Mouse (Mus musculus): ENCODE results near the gene Cd200. TPM values are rescaled to one million over a fixed set of nuclear protein-coding genes. Genes with fewer than 3 reads are reported as not detected.
"Not testable (repeated sequence)": the region's sequence is repeated elsewhere in the genome, so short reads cannot be mapped to it uniquely, and the experiment has no call there.

Cd200 gene
- 0.53 and 0.79 TPM in 2 replicates for polyA plus RNA-seq (2016; fragmentation: Nextera tagmentation; extraction: Ambion mirVana)

DNA sequence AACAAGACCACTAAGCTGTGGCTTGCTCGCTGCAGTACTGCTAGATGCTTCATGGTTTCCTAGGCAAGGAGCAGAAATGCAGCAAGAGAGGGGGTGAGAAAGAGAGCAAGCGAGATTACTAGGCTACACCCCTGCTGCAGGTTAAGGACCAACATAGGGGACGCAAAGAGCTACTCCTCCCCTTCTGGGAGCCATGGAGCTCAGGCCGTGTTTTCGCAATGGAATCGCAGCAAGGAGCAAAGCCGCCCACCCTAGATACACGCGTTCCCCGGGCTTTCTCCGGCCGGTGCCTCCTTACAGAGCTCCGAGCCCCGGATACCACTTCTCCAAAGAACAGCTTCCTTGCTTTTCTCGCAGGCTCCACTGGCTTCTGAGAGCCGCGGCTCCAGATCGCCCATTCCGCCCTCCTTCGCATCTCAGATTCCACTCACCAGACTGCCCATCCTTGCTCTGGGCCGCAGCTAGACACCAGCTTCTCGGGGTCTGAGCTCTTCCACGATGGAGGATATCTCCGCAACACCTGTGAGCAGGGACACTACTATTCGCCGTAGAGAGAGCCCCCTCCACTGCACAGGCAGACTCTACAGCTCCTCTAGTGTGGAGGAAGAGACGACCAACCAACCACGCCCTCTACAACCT is at the start of gene Cd200:
Gene Cd200 (minus strand): TSS at position 629 of the 639 bp plus-strand sequence.
- Histone ChIP-seq H3K9ac (0 out of 2 replicates have a peak within 1 kb of the TSS, but pooled peaks have one; percentile 22), H3K27ac (no peak within 1 kb of the TSS)
- WGBS (ENCODE audit: insufficient replicate concordance), result 2% methylated on average over 28 of the region's 28 CpGs

DNA sequence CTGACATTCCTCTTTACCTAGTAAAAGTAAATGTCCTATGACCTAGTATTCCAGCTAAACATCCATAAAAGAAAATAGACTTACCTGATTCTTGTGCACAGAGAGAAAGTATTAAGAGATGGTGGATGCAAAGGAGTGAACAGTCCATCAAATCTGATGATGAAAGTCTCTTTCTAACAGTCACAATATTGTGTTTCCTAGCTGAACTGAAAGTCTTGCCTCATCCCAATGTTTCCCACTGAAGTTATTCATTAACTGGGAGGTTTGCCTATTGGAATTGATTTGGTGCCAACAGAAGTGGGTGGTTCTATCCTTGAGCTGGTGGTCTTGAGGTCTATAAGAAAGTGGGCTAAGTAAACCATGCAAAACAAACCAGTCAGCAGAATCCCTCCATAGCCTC is 45.9 kb upstream of the Cd200 start:
- Histone ChIP-seq H3K36me3 (no peaks in the 10 kb centered on the region), H3K9ac (no peak overlapping the region), H3K9me3 (replicated peaks) (no peaks in the 10 kb centered on the region), H3K4me2 (no peak overlapping the region), H3K4me1 (no peaks in the 10 kb centered on the region), H3K27me3 (replicated peaks) (no peaks in the 10 kb centered on the region), H3K27ac (no peak overlapping the region), H3K4me3 (no peak overlapping the region)
- ATAC-seq, result no peak

More for the DNA sequence above, at the start of gene Cd200:
- ATAC-seq, result no peak
- peaks cover 19% of the 10 kb centered on the region; the same call in 1 of the 2 replicates for H3K27me3 ChIP-seq (replicated peaks)
- H3K4me3 ChIP-seq, result peak within 1 kb of the TSS; percentile 49
- no peaks in the 10 kb centered on the region for H3K9me3 ChIP-seq (replicated peaks)
- no peaks in the 10 kb centered on the region for H3K36me3 ChIP-seq
- H3K4me2 ChIP-seq, result peak within 1 kb of the TSS; percentile 66
- no peaks in the 10 kb centered on the region for H3K4me1 ChIP-seq

DNA sequence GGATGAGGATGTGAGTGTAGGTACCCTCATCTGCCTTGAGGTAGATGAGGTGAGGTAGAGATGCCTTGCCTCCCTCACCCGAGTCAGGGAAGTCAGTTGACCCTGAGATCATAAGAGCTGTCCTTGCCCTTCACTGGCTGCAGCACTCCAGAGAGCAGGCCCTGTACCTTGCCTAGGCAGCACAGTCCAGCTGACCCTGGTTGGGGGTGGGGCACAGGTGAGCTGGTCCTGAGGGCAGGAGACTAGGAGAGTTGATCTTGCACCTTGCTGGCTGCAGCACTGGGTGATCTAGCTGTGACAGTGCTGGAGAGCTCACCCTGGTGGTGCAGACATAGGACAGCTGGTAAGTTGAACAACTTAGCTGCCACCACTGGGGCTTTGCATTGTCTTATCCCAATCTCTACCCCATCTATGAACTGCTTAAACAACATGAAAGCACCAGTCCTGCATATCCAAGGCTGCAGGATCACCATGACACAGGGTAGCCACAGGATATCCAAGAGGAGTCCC is 28.4 kb upstream of the Cd200 start:
- Histone ChIP-seq H3K4me2 (no peak overlapping the region), H3K27me3 (replicated peaks) (no peaks in the 10 kb centered on the region), H3K4me3 (no peak overlapping the region), H3K4me1 (no peaks in the 10 kb centered on the region), H3K27ac (no peak overlapping the region), H3K36me3 (no peaks in the 10 kb centered on the region), H3K9me3 (replicated peaks) (no peaks in the 10 kb centered on the region), H3K9ac (no peak overlapping the region)
- WGBS (ENCODE audit: insufficient replicate concordance), result 56% methylated on average over 1 of the region's 1 CpGs
- ATAC-seq, result no peak

DNA sequence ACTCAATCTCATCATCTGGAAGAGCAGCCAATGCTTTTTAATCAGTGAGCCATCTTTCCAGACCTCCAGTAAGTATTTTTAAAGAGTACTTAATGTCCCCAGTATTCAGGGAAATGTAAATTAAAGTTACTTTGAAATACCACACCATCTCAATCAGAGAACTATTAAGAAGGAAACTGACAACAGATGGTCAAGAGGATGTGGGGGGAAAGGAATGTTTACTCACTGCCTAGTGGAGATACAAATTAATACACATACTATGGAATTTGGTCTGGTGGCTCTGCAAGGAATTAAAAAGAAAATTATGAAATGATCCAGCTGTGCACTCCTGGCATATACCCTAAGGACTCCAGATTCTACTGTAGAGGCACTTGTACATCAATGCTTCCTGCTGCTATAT is 26.7 kb upstream of the Cd200 start:
- Histone ChIP-seq H3K9ac (no peak overlapping the region), H3K4me1 (no peaks in the 10 kb centered on the region), H3K4me3 (no peak overlapping the region), H3K9me3 (replicated peaks) (no peaks in the 10 kb centered on the region), H3K27ac (no peak overlapping the region), H3K4me2 (no peak overlapping the region), H3K36me3 (no peaks in the 10 kb centered on the region), H3K27me3 (replicated peaks) (no peaks in the 10 kb centered on the region)
- no peak for ATAC-seq

DNA sequence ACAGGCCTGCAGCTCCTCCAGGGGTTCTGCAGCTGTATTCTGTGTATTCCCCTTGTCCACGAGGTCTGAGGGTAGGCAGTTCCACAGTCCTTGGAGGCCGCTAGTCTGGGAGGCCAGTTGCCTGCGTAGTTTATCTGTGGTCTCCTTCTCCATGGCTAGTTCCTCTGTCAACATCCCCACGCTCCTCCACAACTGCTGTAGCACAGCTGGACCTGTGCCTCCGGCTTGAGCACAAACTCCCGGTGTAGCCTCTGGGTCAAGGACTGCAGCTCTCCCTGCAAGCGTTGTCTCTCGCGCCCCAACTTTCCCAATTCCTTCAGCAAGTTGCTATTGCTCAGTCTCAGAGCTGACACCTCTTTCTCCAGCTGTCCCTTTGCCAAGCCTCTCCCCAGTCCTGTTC is 18.8 kb upstream of the Cd200 start:
- Histone ChIP-seq H3K27ac (no peak overlapping the region), H3K9ac (no peak overlapping the region), H3K4me3 (no peak overlapping the region), H3K4me2 (no peak overlapping the region), H3K4me1 (no peaks in the 10 kb centered on the region), H3K36me3 (no peaks in the 10 kb centered on the region), H3K9me3 (replicated peaks) (no peaks in the 10 kb centered on the region), H3K27me3 (replicated peaks) (0 out of 2 replicates have a peak, but pooled peaks cover 4% of the 10 kb centered on the region)
- ATAC-seq, result no peak
- 75% methylated on average over 9 of the region's 9 CpGs for WGBS (ENCODE audit: insufficient replicate concordance)

DNA sequence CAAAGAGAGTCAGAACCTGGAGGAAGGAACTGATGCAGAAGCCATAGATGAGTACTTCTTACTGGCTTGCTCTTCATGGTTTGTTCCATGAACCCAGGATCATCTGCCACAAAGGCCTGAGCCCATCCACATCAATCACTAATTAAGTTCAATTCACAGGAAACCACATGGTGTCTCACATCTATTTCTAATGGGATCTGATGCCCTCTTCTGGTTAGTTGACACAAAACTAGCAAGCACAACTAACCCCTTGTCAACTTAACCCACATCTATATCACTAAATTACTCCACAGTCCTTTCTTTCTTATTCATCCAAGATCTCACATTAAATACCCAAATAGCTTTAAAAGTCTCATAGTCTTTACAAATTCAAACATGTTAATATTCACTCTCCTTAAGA is 4.6 kb upstream of the Cd200 start:
- Histone ChIP-seq H3K4me2 (no peak overlapping the region), H3K4me3 (no peak overlapping the region), H3K27ac (no peak overlapping the region), H3K27me3 (replicated peaks) (peaks cover 9% of the 10 kb centered on the region; the same call in 1 of the 2 replicates), H3K36me3 (no peaks in the 10 kb centered on the region), H3K9me3 (replicated peaks) (no peaks in the 10 kb centered on the region), H3K4me1 (no peaks in the 10 kb centered on the region), H3K9ac (no peak overlapping the region)
- no peak for ATAC-seq

DNA sequence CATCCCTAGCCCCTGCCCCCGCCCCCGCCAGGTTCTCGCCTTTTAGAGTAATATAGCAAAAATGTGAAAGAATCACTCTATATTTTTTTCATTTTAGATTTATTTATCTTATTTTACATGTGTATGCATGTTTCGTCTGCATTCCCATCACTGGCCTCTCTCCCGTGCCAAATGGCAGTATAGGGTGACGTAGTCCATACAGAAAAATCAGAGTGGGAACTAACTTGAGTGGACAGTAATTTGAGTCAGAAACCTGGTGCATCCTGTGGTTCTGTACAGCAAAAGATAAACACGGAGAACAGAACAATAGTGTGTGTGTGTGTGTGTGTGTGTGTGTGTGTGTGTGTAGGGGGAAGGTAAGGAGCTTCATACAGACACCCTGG is 202 bp upstream of the Cd200 start:
- not testable (repeated sequence) for H3K27ac ChIP-seq; H3K9me3 ChIP-seq (replicated peaks); H3K9ac ChIP-seq; ATAC-seq; H3K36me3 ChIP-seq; H3K4me1 ChIP-seq
- H3K27me3 ChIP-seq (replicated peaks), result peaks cover 19% of the 10 kb centered on the region; the same call in 1 of the 2 replicates
- peak overlapping the region; percentile 66 for H3K4me2 ChIP-seq
- 29% methylated on average over 7 of the region's 7 CpGs for WGBS (ENCODE audit: insufficient replicate concordance)
- peak overlapping the region; percentile 49; the same call in 1 of the 2 replicates for H3K4me3 ChIP-seq

DNA sequence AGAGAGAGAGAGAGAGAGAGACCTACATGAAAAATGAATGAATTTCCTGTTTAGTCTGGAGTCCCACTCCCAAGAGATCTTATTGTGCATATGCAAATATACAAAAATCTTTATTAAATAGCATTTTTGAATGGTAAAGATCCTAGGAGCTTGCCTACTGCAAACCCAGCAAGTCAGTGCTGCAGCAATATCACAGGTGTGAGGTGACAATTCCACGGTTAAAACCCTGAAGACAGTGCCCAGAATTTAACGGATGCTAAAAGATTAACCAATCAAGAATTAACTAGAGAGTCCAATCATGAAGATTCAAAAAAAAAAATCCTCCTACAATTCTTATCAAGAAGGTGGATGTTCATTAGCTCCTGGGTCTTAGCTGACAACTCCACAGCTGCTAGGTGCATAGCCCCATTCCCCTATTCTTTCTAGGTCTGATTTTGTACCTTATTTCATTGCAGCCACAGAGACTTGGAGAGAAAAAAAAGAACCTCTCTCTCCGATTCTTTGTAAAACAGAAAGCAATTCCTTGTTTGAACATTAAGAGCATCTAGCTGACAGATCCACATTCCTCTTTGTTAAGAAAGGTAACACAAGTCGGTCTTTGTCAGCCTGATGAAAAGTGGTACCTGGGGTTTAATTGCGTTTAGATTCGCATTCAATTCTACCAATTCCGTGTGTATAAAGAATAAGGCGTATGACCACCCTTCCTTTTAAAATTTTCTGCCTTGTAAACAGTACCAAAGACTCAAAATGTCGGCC is 1.0 kb downstream of the Cd200 start:
- no peak for ATAC-seq
- H3K4me3 ChIP-seq, result peak overlapping the region; percentile 49
- 42% methylated on average over 9 of the region's 9 CpGs for WGBS (ENCODE audit: insufficient replicate concordance)
- no peaks in the 10 kb centered on the region for H3K36me3 ChIP-seq
- no peak overlapping the region for H3K9ac ChIP-seq
- no peak overlapping the region for H3K27ac ChIP-seq
- peak overlapping the region; percentile 66 for H3K4me2 ChIP-seq
- no peaks in the 10 kb centered on the region for H3K9me3 ChIP-seq (replicated peaks)
- no peaks in the 10 kb centered on the region for H3K4me1 ChIP-seq
- H3K27me3 ChIP-seq (replicated peaks), result peaks cover 19% of the 10 kb centered on the region; the same call in 1 of the 2 replicates

DNA sequence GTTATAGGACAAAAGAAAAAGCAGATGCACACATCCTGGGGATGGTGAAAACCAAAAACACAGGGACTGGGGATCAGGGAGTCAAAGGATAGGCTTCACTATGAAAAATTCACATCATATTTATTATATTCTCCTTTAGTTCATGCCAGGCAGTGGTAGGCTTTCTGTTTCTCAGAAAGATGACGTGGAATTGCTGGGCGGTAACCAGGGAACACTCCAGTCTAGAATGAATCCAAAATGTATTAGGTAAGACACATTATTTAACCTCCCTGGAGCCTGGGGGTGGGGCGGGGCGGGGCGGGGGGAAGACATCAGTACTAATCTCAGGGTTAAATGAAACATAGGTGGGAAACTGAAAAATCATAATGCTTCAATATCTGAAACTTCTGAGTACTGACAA is 1.8 kb downstream of the Cd200 start:
- no peak overlapping the region for H3K4me2 ChIP-seq
- no peak for ATAC-seq
- no peak overlapping the region for H3K9ac ChIP-seq
- H3K27ac ChIP-seq, result no peak overlapping the region
- H3K4me1 ChIP-seq, result no peaks in the 10 kb centered on the region
- H3K9me3 ChIP-seq (replicated peaks), result no peaks in the 10 kb centered on the region
- no peaks in the 10 kb centered on the region for H3K36me3 ChIP-seq
- 68% methylated on average over 5 of the region's 5 CpGs for WGBS (ENCODE audit: insufficient replicate concordance)
- peaks cover 19% of the 10 kb centered on the region; the same call in 1 of the 2 replicates for H3K27me3 ChIP-seq (replicated peaks)
- H3K4me3 ChIP-seq, result no peak overlapping the region

DNA sequence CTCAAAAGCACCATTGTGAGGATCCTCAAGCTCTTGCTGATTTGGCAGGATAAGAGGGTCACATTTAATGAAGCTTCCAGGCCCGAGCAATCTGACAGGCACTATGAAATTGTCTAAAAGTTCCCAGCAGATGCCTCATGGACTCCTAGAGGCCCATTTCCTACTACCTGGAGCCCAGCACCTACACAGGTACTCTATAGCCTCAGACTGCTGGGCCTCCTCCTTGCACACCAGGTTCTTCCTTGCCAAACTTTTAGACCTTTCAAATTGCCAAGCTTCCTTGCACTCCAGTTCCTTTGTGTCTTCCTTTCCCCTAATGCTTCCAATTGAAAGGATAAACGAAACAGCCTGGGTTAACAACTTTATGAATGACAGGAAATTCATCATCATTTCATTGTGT is 5.9 kb downstream of the Cd200 start:
- 48% methylated on average over 2 of the region's 2 CpGs for WGBS (ENCODE audit: insufficient replicate concordance)
- H3K4me1 ChIP-seq, result no peaks in the 10 kb centered on the region
- no peak overlapping the region for H3K4me2 ChIP-seq
- ATAC-seq, result no peak
- no peak overlapping the region for H3K4me3 ChIP-seq
- H3K27ac ChIP-seq, result no peak overlapping the region
- no peaks in the 10 kb centered on the region for H3K36me3 ChIP-seq
- H3K9me3 ChIP-seq (replicated peaks), result no peaks in the 10 kb centered on the region
- no peak overlapping the region for H3K9ac ChIP-seq
- peaks cover 5% of the 10 kb centered on the region; the same call in 1 of the 2 replicates for H3K27me3 ChIP-seq (replicated peaks)

DNA sequence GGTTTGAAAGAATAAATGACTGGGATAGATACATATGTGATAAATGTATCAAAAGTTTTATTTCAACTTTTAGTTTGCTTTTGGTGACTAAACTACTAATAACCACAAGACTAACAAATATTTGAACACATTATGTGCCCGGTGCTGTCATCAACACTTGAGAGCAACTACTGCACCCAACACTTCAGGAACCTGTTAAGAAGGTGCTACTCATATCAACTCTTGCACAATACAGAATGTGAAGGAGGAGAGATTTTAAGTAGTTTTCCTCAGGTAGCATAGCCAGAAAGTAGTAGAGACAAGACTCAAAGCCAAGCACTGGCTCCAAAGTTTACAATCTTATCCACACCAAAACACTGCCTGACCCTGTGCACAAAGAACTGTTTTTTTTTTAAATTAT is 6.8 kb downstream of the Cd200 start:
- no peak overlapping the region for H3K4me2 ChIP-seq
- no peak overlapping the region for H3K4me3 ChIP-seq
- no peak for ATAC-seq
- H3K27me3 ChIP-seq (replicated peaks), result no peaks in the 10 kb centered on the region
- H3K4me1 ChIP-seq, result no peaks in the 10 kb centered on the region
- H3K9ac ChIP-seq, result no peak overlapping the region
- no peaks in the 10 kb centered on the region for H3K9me3 ChIP-seq (replicated peaks)
- no peak overlapping the region for H3K27ac ChIP-seq
- H3K36me3 ChIP-seq, result no peaks in the 10 kb centered on the region
- 82% methylated on average over 1 of the region's 1 CpGs for WGBS (ENCODE audit: insufficient replicate concordance)

DNA sequence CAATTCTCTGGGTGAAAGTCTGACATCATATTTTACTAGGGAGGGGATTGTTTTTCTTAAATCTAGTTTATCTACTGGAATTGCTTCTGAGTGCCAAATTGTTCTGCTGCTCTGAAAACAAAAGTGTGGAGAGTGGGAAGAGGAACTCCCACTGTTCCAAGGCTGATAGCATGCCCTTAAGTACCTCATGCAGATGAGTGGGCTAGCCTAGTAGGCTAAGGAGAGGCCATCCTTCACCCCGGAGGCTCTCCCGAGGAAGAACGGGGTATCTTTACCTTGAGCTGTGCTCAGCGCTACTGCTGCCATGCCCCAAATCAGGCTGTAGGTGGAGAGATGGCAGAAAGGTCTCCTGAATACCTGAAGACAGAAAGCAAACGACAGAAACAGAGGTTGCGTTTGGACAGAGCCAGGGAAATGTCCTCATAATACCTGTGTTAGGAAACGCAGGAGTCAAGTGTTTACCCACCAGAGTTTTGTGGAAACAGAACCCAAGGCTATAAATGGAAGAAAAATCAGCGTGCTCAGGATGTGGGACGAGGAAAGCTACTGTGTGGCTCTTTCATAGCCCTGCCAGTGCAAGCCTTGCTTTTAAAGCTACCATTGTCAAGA is 8.8 kb downstream of the Cd200 start:
- H3K4me3 ChIP-seq, result no peak overlapping the region
- no peak overlapping the region for H3K27ac ChIP-seq
- 57% methylated on average over 9 of the region's 9 CpGs for WGBS (ENCODE audit: insufficient replicate concordance)
- H3K36me3 ChIP-seq, result no peaks in the 10 kb centered on the region
- no peaks in the 10 kb centered on the region for H3K9me3 ChIP-seq (replicated peaks)
- H3K27me3 ChIP-seq (replicated peaks), result no peaks in the 10 kb centered on the region
- no peak for ATAC-seq
- H3K4me1 ChIP-seq, result no peaks in the 10 kb centered on the region
- H3K9ac ChIP-seq, result no peak overlapping the region
- no peak overlapping the region for H3K4me2 ChIP-seq

Measured in liver, embryonic 12.5 days (tissue).